In genomic region chr16:35159532-35159931, GRCm38 (mm10) we compare ENCODE assay signal across 8 mouse cellular contexts. TPM values are rescaled to one million over a fixed set of nuclear protein-coding genes. Genes with fewer than 3 reads are reported as not detected.
DNase-seq lines count a peak whose midpoint lies in the region; ATAC-seq lines count a peak whose summit lies in the region.
"Had no signal": no experiment of that assay in that cellular context is flagged by ENCODE, and none has a peak within 500 bp of the region (broad histone marks: within the 10 kb centered on the region; RNA-seq: fewer than 3 reads in every experiment).

No protein-coding gene starts in this region.

- H3K4me1 ChIP-seq in hindbrain, embryonic 15.5 days (replicated peaks), result peaks cover 75% of the 10 kb centered on the region

- no peaks in the 10 kb centered on the region for H3K36me3 ChIP-seq in hindbrain, embryonic 15.5 days

- no peak for ATAC-seq in hindbrain, embryonic 15.5 days (ENCODE audit: low FRiP score, low read depth)

- H3K9ac ChIP-seq in hindbrain, embryonic 15.5 days, result no peak overlapping the region

- DNase-seq in layer of hippocampus, adult 11-12 months (ENCODE audit: low spot score), result peak; percentile 47
- DNase-seq in layer of hippocampus, postnatal 14 days (ENCODE audit: low spot score in 2 of 2), result no peak
- peak; percentile 14 for DNase-seq in A20 (ENCODE audit: low read depth, low spot score)
- peak; percentile 59 for DNase-seq in ES-CJ7 (ENCODE audit: low read depth, low spot score)
- no peak for DNase-seq in B cell, adult 2 months
- no peak for DNase-seq in spleen, adult 12 weeks (ENCODE audit: low spot score)
- DNase-seq: kidney, adult 11 months had no signal

- peak overlapping the region; percentile 70 for H3K4me2 ChIP-seq in hindbrain, embryonic 15.5 days

- 63% methylated on average over 8 of the region's 8 CpGs for WGBS in hindbrain, embryonic 15.5 days

- H3K27ac ChIP-seq in hindbrain, embryonic 15.5 days (replicated peaks), result 0 out of 2 replicates have a peak overlapping the region, but pooled peaks have one; percentile 47

- no peaks in the 10 kb centered on the region for H3K27me3 ChIP-seq in hindbrain, embryonic 15.5 days

- no peaks in the 10 kb centered on the region for H3K9me3 ChIP-seq in hindbrain, embryonic 15.5 days

- peak overlapping the region; percentile 10; the same call in 1 of the 2 replicates for H3K4me3 ChIP-seq in hindbrain, embryonic 15.5 days

RNA-seq across cellular contexts. Expression of gene Adcy5, which starts 4.9 kb away (rescaled TPM):
- total RNA-seq in layer of hippocampus, postnatal 14 days (2021), result 10 to 100 TPM; 68.8 to 69.8 TPM
- 7.1 and 7.6 TPM in 2 replicates for polyA plus RNA-seq in hindbrain, embryonic 15.5 days (2015; fragmentation: Nextera tagmentation; extraction: Ambion mirVana)

Comparison
In these comparisons a context has a peak if more than half of its experiments do, and no peak if none do; other contexts are left out.
1. DNase-seq: peak in layer of hippocampus, adult 11-12 months (single experiment), A20 (single experiment) and ES-CJ7 (single experiment); none in layer of hippocampus, postnatal 14 days (0 of 2), B cell, adult 2 months (0 of 2) and spleen, adult 12 weeks (single experiment).